Mouse (Mus musculus): ENCODE data around the gene H2afx.
A peak's percentile ranks its signal among the peaks of the same experiment; 100 is the strongest.

GRCm38 (mm10) chr9:44361190-44361917, 26.9 kb downstream of the H2afx start, which contains the start of gene Vps11:
- peak; percentile 79 for TF ChIP-seq MYC (IDR thresholded peaks at IDR 0.05; ENCODE audit: low read depth, low read length)
- no peak for TF ChIP-seq EP300 (IDR thresholded peaks at IDR 0.05; ENCODE audit: low read length)
- peak in 1 of 2 experiments; percentile 38; a peak in 1 of 4 replicates for TF ChIP-seq CTCF (conservative IDR thresholded peaks at IDR 0.05 in 1 of 2, IDR thresholded peaks at IDR 0.05 in 1 of 2; ENCODE audit: low read depth in 2 of 2, low read length in 2 of 2)
- peak; percentile 68 for TF ChIP-seq MEF2A (IDR thresholded peaks at IDR 0.05; ENCODE audit: borderline replicate concordance, low read depth, low read length)
- peak; percentile 80; the same call in 1 of the 2 replicates for TF ChIP-seq KAT2A (IDR thresholded peaks at IDR 0.05; ENCODE audit: insufficient replicate concordance, low read length)
- TF ChIP-seq MXI1 (IDR thresholded peaks at IDR 0.05; ENCODE audit: low read depth, low read length), result peak; percentile 94
- peak; percentile 99 for TF ChIP-seq SIN3A (IDR thresholded peaks at IDR 0.05; ENCODE audit: low read length)
- TF ChIP-seq POLR2A (IDR thresholded peaks at IDR 0.05; ENCODE audit: low read depth, low read length), result peak; percentile 83
- TF ChIP-seq SMC3 (IDR thresholded peaks at IDR 0.05; ENCODE audit: low read depth, low read length), result no peak
- peak; percentile 65; the same call in 1 of the 2 replicates for TF ChIP-seq POLR2AphosphoS2 (IDR thresholded peaks at IDR 0.05; ENCODE audit: low read depth, low read length)
- TF ChIP-seq CHD2 (IDR thresholded peaks at IDR 0.05; ENCODE audit: low read length), result no peak
- TF ChIP-seq MAZ (IDR thresholded peaks at IDR 0.05; ENCODE audit: low read depth, low read length), result peak; percentile 89
- TF ChIP-seq NRF1 (IDR thresholded peaks at IDR 0.05; ENCODE audit: low read depth, low read length), result peak; percentile 95
- TF ChIP-seq CHD1 (IDR thresholded peaks at IDR 0.05; ENCODE audit: low read depth, low read length), result no peak

Data from CH12.LX (cell line).